Mouse (Mus musculus) hindbrain, embryonic 16.5 days (tissue): Measurements from ENCODE around the gene Ranbp3l. TPM values are rescaled to one million over a fixed set of nuclear protein-coding genes. Genes with fewer than 3 reads are reported as not detected.

ENCODE experiments used
- ATAC-seq: fragments of 200-750 bp; cut with Nextera tagmentation; 2 replicates; pipeline ENCODE4 v1.8.0; 2017; ENCODE audit warnings: moderate TSS enrichment, moderate library complexity
- H3K27ac ChIP-seq: fragments of 300-500 bp; sonication (generic); 2 replicates; pipeline ENCODE4 v1.5.1; 2014; ENCODE audit warnings: low read depth, mild to moderate bottlenecking, control low read depth, low read length, moderate library complexity
- H3K27me3 ChIP-seq: fragments of 300-500 bp; sonication (generic); replicated peaks from 2 replicates; pipeline ENCODE4 v1.6.1; 2014; ENCODE audit warnings: low read length; ENCODE audit not compliant: control insufficient read depth, insufficient read depth
- H3K36me3 ChIP-seq: fragments of 300-500 bp; sonication (generic); 2 replicates; pipeline ENCODE4 v1.6.1; 2014; ENCODE audit warnings: mild to moderate bottlenecking, low read length, moderate library complexity, mixed read lengths; ENCODE audit not compliant: control insufficient read depth, insufficient read depth
- H3K4me1 ChIP-seq: fragments of 300-500 bp; sonication (generic); 2 replicates; pipeline ENCODE4 v1.6.1; 2014; ENCODE audit warnings: low read depth, low read length; ENCODE audit not compliant: control insufficient read depth, insufficient read depth
- H3K4me2 ChIP-seq: fragments of 300-500 bp; sonication (generic); 2 replicates; pipeline ENCODE4 v1.6.1; 2014; ENCODE audit warnings: mild to moderate bottlenecking, low read length, control low read depth, moderate library complexity
- H3K4me3 ChIP-seq: fragments of 300-500 bp; sonication (generic); 2 replicates; pipeline ENCODE4 v1.5.1; 2014; ENCODE audit warnings: mild to moderate bottlenecking, low read length, control low read depth, moderate library complexity
- H3K9ac ChIP-seq: fragments of 300-500 bp; sonication (generic); 2 replicates; pipeline ENCODE4 v1.6.1; 2014; ENCODE audit warnings: low read depth, mild to moderate bottlenecking, control low read depth, low read length, moderate library complexity
- H3K9me3 ChIP-seq: fragments of 300-500 bp; sonication (generic); 2 replicates; pipeline ENCODE4 v1.6.1; 2014; ENCODE audit warnings: mild to moderate bottlenecking, low read length, moderate library complexity; ENCODE audit not compliant: control insufficient read depth
- WGBS: fragments of 180-500 bp; shearing (Covaris S2); extraction: QIAGEN DNeasy Blood & Tissue Kit; methylation state at CpG from one replicate; pipeline ENCODE4 v1.1.7; 2014; 5-methylcytosine and 5-hydroxymethylcytosine counted together
- polyA plus RNA-seq: library from polyadenylated mRNA; unstranded; fragments of >200 nt; fragmentation: Nextera tagmentation; extraction: Ambion mirVana; gene quantifications from 2 replicates; pipeline ENCODE4 v1.2.1, GENCODE M21; 2015

Gene Ranbp3l
- polyA plus RNA-seq, 1 experiment from 2014 or later, result 12.6 TPM

GRCm38 (mm10) chr15:9087421-9087820 lies 119.7 kb downstream of the Ranbp3l start:
- H3K4me2 ChIP-seq, result no peak overlapping the region
- H3K27ac ChIP-seq, result no peak overlapping the region
- no peaks in the 10 kb centered on the region for H3K4me1 ChIP-seq
- 71% methylated on average over 5 of the region's 5 CpGs for WGBS
- H3K4me3 ChIP-seq, result no peak overlapping the region
- H3K9me3 ChIP-seq, result no peaks in the 10 kb centered on the region
- H3K9ac ChIP-seq, result no peak overlapping the region
- no peaks in the 10 kb centered on the region for H3K27me3 ChIP-seq
- no peaks in the 10 kb centered on the region for H3K36me3 ChIP-seq
- no peak for ATAC-seq

DNA sequence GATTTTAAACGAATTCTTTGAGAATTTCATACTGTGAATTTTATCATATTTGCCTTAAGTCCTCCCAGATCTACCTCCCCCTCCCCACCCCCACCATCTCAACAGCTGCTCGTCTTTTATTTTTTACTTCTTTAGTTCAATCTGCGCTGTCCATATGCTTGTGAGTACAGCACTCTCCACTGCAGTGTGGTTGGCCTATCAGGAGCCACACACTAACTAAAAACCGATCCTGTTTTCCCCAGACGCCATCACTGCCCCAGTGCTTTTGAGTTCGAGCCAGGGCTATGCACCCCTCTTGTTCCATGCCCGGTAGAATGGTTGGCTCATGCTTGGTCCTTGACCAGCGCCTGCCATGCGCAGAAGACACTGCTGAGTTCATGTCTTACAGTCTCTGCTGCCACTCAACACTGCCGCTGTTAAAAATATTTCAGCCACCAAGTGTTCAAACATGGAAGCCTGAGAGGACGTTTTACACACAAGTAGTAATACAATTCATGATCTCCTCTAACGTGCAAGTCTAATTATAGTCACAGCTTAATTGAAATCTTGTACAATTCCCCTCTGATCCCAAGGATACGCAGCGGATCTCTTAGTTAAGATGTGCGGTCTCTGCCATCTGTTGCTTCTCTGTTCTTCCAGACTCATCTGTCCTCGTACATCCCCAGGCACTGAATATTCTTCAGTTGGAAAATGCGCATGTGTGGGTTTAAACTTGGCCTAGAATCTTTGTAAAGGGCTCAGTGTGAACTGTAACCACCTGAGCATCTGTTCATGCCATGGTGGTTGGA lies 120.3 kb downstream of the Ranbp3l start:
- Histone ChIP-seq H3K4me1 (no peaks in the 10 kb centered on the region), H3K4me3 (no peak overlapping the region), H3K9ac (no peak overlapping the region), H3K27ac (no peak overlapping the region), H3K27me3 (no peaks in the 10 kb centered on the region), H3K4me2 (no peak overlapping the region), H3K36me3 (no peaks in the 10 kb centered on the region), H3K9me3 (no peaks in the 10 kb centered on the region)
- WGBS, result 83% methylated on average over 17 of the region's 17 CpGs
- peak; percentile 59 for ATAC-seq

DNA sequence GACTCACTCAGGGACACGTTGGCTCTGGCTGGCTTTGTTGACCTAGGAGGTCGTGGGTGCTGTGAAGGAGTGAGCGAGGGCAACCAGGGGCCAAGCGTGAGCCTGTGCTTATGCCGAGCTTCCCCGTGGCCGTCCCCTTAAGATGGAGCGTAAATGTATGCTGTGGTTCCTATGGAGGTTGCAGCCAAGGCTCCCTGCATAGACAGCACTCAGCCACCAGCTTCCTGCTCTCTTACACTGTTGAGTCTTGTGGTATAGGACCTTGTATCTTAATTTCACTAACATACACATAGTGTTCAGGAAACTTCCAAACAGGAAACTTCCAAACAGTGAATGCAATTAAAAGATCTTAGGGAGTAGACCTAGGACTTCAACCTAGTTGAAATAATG lies 120.9 kb downstream of the Ranbp3l start:
- H3K4me2 ChIP-seq, result no peak overlapping the region
- no peak overlapping the region for H3K9ac ChIP-seq
- H3K36me3 ChIP-seq, result peaks cover 4% of the 10 kb centered on the region
- H3K27me3 ChIP-seq, result no peaks in the 10 kb centered on the region
- H3K4me3 ChIP-seq, result no peak overlapping the region
- H3K9me3 ChIP-seq, result no peaks in the 10 kb centered on the region
- peak; percentile 28; the same call in 1 of the 2 replicates for ATAC-seq
- WGBS, result 53% methylated on average over 8 of the region's 8 CpGs
- no peak overlapping the region for H3K27ac ChIP-seq
- no peaks in the 10 kb centered on the region for H3K4me1 ChIP-seq

DNA sequence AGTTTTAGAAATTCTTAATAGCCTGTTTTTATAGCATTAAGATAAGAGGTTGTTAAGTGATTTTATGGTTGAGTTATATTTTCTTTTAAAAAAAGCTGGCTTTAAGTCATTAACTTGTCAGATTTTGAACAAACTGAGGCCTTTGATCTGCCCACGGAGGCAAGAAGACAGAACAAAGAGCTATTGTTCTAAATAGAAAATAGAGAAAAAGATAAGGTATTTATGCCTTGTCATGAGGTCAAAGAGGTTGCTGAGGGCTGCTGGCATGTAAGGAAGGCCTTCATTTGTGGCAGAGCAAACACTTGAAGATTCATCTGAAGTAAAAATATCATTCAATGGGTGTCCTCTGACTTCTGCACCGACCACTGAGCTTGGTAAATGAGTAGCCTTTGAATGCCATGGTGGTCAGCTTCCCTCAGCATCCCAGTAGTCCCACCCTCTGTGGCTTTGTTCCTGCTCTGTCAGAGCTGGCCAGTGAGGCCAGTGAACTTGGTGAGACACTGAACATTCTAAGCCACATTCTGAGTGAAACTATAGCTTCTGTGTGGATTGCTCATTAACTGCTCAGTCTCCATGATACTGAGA lies 121.5 kb downstream of the Ranbp3l start:
- H3K9ac ChIP-seq, result no peak overlapping the region
- ATAC-seq, result no peak
- H3K36me3 ChIP-seq, result peaks cover 6% of the 10 kb centered on the region
- no peaks in the 10 kb centered on the region for H3K27me3 ChIP-seq
- no peaks in the 10 kb centered on the region for H3K9me3 ChIP-seq
- H3K4me2 ChIP-seq, result no peak overlapping the region
- no peaks in the 10 kb centered on the region for H3K4me1 ChIP-seq
- WGBS, result 9% methylated on average over 2 of the region's 2 CpGs
- H3K27ac ChIP-seq, result no peak overlapping the region
- H3K4me3 ChIP-seq, result no peak overlapping the region

DNA sequence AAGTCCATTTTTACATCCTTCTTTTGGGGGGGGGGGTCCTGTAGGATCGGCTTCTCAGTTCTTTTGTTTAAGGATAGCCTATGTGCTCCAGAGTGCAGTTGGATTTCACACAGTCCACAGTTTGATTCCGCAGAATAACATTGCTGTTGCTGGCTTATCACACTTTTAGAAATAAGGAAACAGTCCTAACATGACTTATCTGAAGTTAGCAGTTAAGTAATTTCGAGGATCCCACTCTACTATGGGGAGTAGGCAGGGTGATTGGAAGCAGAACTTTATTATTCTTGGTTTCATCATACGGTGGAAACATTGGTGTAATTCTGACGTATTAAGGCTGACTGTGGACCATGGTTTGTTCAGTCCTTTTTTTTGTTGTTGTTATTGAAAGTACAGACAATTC lies 122.9 kb downstream of the Ranbp3l start:
- Histone ChIP-seq H3K9me3 (no peaks in the 10 kb centered on the region), H3K27me3 (no peaks in the 10 kb centered on the region), H3K27ac (no peak overlapping the region), H3K36me3 (peaks cover 6% of the 10 kb centered on the region), H3K4me3 (no peak overlapping the region), H3K9ac (no peak overlapping the region), H3K4me2 (no peak overlapping the region), H3K4me1 (peaks cover 5% of the 10 kb centered on the region)
- 97% methylated on average over 5 of the region's 5 CpGs for WGBS
- no peak for ATAC-seq

- no peak overlapping the region for H3K4me3 ChIP-seq
- peaks cover 6% of the 10 kb centered on the region for H3K36me3 ChIP-seq
- peak; percentile 43 for ATAC-seq
- no peak overlapping the region for H3K27ac ChIP-seq
- H3K4me1 ChIP-seq, result peaks cover 5% of the 10 kb centered on the region
- H3K27me3 ChIP-seq, result no peaks in the 10 kb centered on the region
- H3K9me3 ChIP-seq, result no peaks in the 10 kb centered on the region
- 0 out of 2 replicates have a peak overlapping the region, but pooled peaks have one; percentile 12 for H3K4me2 ChIP-seq
- no peak overlapping the region for H3K9ac ChIP-seq
- 80% methylated on average over 11 of the region's 11 CpGs for WGBS
Measured at GRCm38 (mm10) chr15:9093598-9094365, 126.0 kb downstream of the Ranbp3l start.

DNA sequence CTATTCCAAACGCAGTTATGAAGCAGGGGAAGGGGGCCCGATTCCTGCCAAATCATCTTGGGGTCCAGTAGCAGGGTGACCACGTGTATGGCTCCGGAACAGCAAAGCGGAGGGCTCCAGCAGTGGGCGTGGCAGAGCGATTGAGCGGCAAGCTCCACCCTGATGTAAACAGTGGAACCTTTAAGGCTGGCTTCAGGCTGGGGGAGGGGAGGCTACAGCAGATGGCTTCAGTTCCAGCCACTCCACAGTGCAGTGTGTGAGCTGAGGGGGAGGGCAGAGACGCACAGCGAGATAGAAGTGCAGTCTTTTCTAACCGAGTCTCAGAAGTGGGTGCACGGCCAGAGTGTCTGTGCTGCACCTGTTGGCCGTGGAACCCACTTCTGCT lies 126.6 kb downstream of the Ranbp3l start:
- Histone ChIP-seq H3K4me2 (0 out of 2 replicates have a peak overlapping the region, but pooled peaks have one; percentile 12), H3K9me3 (no peaks in the 10 kb centered on the region), H3K9ac (no peak overlapping the region), H3K4me3 (no peak overlapping the region), H3K36me3 (peaks cover 6% of the 10 kb centered on the region), H3K27ac (no peak overlapping the region), H3K4me1 (peaks cover 5% of the 10 kb centered on the region), H3K27me3 (no peaks in the 10 kb centered on the region)
- 23% methylated on average over 13 of the region's 13 CpGs for WGBS
- peak; percentile 91 for ATAC-seq

GRCm38 (mm10) chr15:9096865-9097264 lies 129.1 kb downstream of the Ranbp3l start:
- H3K36me3 ChIP-seq, result peaks cover 11% of the 10 kb centered on the region
- H3K27me3 ChIP-seq, result no peaks in the 10 kb centered on the region
- peaks cover 5% of the 10 kb centered on the region for H3K4me1 ChIP-seq
- H3K27ac ChIP-seq, result no peak overlapping the region
- no peak overlapping the region for H3K4me3 ChIP-seq
- WGBS, result 91% methylated on average over 4 of the region's 4 CpGs
- no peaks in the 10 kb centered on the region for H3K9me3 ChIP-seq
- H3K4me2 ChIP-seq, result no peak overlapping the region
- ATAC-seq, result no peak
- no peak overlapping the region for H3K9ac ChIP-seq
